Mouse (Mus musculus) C2C12 (cell line): ENCODE measurements around the gene Runx3. TPM values are rescaled to one million over a fixed set of nuclear protein-coding genes. Genes with fewer than 3 reads are reported as not detected.

Experiments
- H3K27me3 ChIP-seq: one replicate; pipeline ENCODE4 v1.6.1; 2011; ENCODE audit not compliant: control insufficient read depth, insufficient read depth, insufficient read length
- H3K36me3 ChIP-seq: one replicate; pipeline ENCODE4 v1.6.1; 2011; ENCODE audit not compliant: control insufficient read depth, insufficient read depth
- H3K4me3 ChIP-seq: one replicate; pipeline ENCODE4 v1.5.1; 2011; ENCODE audit warnings: mild to moderate bottlenecking, control low read depth; ENCODE audit not compliant: poor library complexity, insufficient read depth, severe bottlenecking
- H3K79me2 ChIP-seq: one replicate; pipeline ENCODE4 v1.6.1; 2011; ENCODE audit not compliant: control insufficient read depth, insufficient read depth
- H3K79me3 ChIP-seq: one replicate; pipeline ENCODE4 v1.6.1; 2011; ENCODE audit warnings: low read depth, control low read depth
- H3ac ChIP-seq: one replicate; pipeline ENCODE3; 2011; ENCODE audit warnings: low read depth; ENCODE audit not compliant: control insufficient read depth, insufficient read length
- CEBPB ChIP-seq: IDR thresholded peaks from one replicate; pipeline ENCODE4 v1.6.1; 2011; ENCODE audit warnings: low read depth, mild to moderate bottlenecking, control low read depth, moderate library complexity
- CTCF ChIP-seq: IDR thresholded peaks from one replicate; pipeline ENCODE4 v1.5.1; 2011; ENCODE audit not compliant: control insufficient read depth, insufficient read depth, insufficient read length
- FOSL1 ChIP-seq: IDR thresholded peaks from one replicate; pipeline ENCODE4 v1.8.0; 2011; ENCODE audit warnings: mild to moderate bottlenecking, low read length; ENCODE audit not compliant: poor library complexity, insufficient read depth, severe bottlenecking
- MAX ChIP-seq: IDR thresholded peaks from one replicate; pipeline ENCODE4 v1.6.1; 2011; ENCODE audit warnings: mild to moderate bottlenecking, control low read depth
- MYOD1 ChIP-seq: IDR thresholded peaks from one replicate; pipeline ENCODE4 v1.6.1; 2011; ENCODE audit warnings: low read depth; ENCODE audit not compliant: control insufficient read depth, insufficient read length
- MYOG ChIP-seq: IDR thresholded peaks from one replicate; pipeline ENCODE4 v1.6.1; 2011; ENCODE audit not compliant: control insufficient read depth, insufficient read length; ENCODE audit errors: extremely low read depth
- USF1 ChIP-seq: IDR thresholded peaks from one replicate; pipeline ENCODE4 v1.6.1; 2011; ENCODE audit warnings: low read depth, mild to moderate bottlenecking, control low read depth, moderate library complexity
- polyA plus RNA-seq: library from polyadenylated mRNA; unstranded; fragments of >200 nt; fragmentation: generic; extraction: Trizol; gene quantifications from one replicate; pipeline ENCODE4 v1.2.1, GENCODE M21; 2012; ENCODE audit warnings: missing spikeins

The Runx3 gene
- polyA plus RNA-seq, 1 experiment, result 19.5 TPM

DNA sequence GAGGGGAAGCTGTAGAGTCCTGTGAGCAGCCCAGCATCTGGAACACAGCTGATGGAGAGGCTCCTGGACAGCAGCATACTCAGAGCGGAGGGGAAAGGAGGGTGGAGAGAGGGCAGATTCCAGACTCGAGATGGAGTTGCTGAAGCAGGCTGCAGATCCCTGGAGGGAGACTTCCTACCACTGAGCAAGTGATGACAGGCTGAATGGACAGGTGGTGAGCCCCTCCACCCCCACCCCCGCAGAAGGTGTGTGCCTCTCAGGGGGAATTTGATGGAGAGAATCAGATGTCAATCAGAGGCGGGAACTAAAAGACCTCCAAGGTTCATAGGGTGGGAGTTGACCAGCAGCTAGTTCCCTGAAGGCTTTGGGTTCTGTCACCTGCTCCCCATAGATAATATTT, 13.5 kb upstream of the Runx3 start:
- no peak overlapping the region for H3K4me3 ChIP-seq
- H3K27me3 ChIP-seq, result no peaks in the 10 kb centered on the region
- no peaks in the 10 kb centered on the region for H3K36me3 ChIP-seq
- H3ac ChIP-seq, result no peak overlapping the region
- TF ChIP-seq CEBPB, result no peak
- no peak for TF ChIP-seq USF1
- TF ChIP-seq MAX, result no peak
- no peak for TF ChIP-seq MYOD1
- no peak for TF ChIP-seq CTCF
- H3K79me3 ChIP-seq, result no peaks in the 10 kb centered on the region
- H3K79me2 ChIP-seq, result no peaks in the 10 kb centered on the region

DNA sequence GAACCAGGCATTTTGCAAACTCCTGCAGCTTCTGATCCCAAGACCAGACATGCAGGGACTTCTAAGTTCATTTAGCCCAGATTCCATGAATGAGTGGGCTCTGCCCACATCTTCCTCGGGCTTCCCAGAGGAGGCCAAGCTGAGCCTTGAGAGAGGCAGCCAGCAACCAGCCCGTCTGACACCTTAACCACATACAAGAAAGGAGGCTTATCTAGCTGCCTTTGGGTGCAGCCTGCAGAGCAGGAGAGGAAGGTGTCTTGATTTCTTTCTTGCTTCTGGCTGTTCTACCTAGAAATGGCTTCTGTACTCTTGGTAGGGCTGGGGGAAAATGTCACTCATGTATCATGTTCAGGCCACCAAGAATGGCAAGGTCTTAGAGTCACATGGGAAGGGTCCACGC, 11.8 kb upstream of the Runx3 start:
- no peak for TF ChIP-seq USF1
- TF ChIP-seq MYOD1, result no peak
- no peak for TF ChIP-seq CTCF
- no peak for TF ChIP-seq MAX
- TF ChIP-seq MYOG, result no peak
- Histone ChIP-seq H3K79me3 (no peaks in the 10 kb centered on the region), H3K27me3 (no peaks in the 10 kb centered on the region), H3ac (no peak overlapping the region), H3K36me3 (no peaks in the 10 kb centered on the region), H3K4me3 (no peak overlapping the region), H3K79me2 (no peaks in the 10 kb centered on the region)

DNA sequence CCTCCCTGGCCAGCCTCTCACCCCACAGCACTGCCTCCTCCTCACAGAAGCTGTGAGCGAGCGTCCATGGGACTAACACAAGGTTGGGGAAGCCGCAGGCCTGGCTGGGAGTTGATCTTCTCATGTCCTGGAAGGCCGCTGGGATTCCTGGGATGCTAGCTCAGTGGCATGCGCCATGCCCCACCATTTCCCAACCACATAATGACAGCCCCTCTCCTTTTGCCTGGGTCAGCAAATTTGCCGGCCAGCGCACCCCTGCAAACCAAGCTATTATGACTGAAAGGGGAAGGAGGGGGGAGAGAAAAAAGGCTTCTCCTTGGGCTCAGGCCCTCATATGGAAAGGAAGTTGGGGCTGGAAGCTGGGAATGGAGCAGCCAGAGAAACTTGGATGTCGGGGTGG, 6.8 kb upstream of the Runx3 start:
- H3K4me3 ChIP-seq, result no peak overlapping the region
- TF ChIP-seq USF1, result no peak
- no peak for TF ChIP-seq MYOD1
- no peak for TF ChIP-seq CTCF
- no peak for TF ChIP-seq CEBPB
- no peak for TF ChIP-seq MYOG
- no peak for TF ChIP-seq MAX
- TF ChIP-seq FOSL1, result no peak
- H3ac ChIP-seq, result no peak overlapping the region
- no peaks in the 10 kb centered on the region for H3K79me3 ChIP-seq
- H3K27me3 ChIP-seq, result no peaks in the 10 kb centered on the region
- no peaks in the 10 kb centered on the region for H3K79me2 ChIP-seq
- no peaks in the 10 kb centered on the region for H3K36me3 ChIP-seq

DNA sequence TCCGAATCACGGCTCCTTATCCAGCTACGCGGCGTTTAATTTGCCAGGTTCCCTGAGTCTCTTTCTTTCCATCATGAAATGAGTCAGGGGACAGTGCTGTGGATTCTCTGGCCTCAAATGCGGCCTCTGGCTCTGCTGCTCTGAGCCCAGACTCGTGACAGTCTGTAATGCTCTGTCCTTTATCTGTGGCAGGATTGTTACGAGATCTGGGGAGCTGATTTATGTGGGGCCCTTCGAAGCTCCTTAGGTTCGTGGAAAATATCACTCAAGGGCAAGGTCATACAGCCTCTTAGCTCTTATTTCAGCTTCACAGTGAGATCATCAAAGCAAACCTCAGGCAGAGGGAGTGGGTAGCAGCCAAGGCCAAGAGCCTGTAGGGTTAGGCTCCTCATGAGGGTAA, 6.2 kb upstream of the Runx3 start:
- no peaks in the 10 kb centered on the region for H3K79me2 ChIP-seq
- no peaks in the 10 kb centered on the region for H3K36me3 ChIP-seq
- H3K4me3 ChIP-seq, result no peak overlapping the region
- TF ChIP-seq MAX, result no peak
- TF ChIP-seq MYOG, result no peak
- no peak for TF ChIP-seq MYOD1
- H3K79me3 ChIP-seq, result no peaks in the 10 kb centered on the region
- H3K27me3 ChIP-seq, result no peaks in the 10 kb centered on the region
- H3ac ChIP-seq, result no peak overlapping the region

DNA sequence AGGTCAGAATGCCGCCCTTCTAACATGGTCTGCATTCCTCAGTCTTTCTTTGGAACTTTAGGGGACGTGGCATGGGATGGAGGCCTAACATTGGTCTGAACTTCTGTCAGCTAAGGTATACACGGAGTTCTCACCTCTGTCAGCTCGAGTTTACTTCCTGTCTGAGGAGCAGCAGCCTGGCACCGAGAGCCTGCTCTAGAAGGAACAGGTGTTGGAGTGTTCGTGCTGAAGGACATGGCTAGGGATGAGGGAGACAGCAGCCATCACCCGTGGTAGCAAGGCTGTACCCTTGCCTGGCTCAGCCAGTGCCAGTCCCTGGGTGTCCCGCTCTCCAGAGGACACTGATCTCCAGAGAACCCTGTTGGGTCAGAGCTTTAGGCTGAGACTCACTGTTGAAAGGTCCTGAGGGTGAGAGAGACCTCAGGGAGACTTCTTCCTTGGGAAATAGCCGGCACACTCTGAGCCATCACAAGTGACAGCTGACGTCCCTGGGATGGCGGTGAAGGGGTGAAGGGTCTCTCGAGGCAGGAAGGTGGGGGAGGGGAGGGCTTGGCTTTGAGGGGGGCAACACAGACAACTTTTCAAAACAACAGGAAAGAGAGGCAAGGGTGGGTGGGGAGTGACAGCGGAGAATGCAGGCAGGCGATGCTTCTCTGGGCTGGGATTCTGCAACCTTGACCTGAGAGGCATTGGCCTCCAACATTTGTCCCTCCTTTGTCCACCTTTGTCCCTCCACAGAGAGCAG, 4.9 kb upstream of the Runx3 start:
- Histone ChIP-seq H3K36me3 (no peaks in the 10 kb centered on the region), H3ac (no peak overlapping the region), H3K79me2 (no peaks in the 10 kb centered on the region), H3K27me3 (no peaks in the 10 kb centered on the region), H3K79me3 (no peaks in the 10 kb centered on the region), H3K4me3 (no peak overlapping the region)
- TF ChIP-seq FOSL1, result no peak
- no peak for TF ChIP-seq CEBPB
- TF ChIP-seq CTCF, result no peak
- TF ChIP-seq USF1, result no peak
- TF ChIP-seq MYOD1, result no peak
- no peak for TF ChIP-seq MYOG
- TF ChIP-seq MAX, result no peak

DNA sequence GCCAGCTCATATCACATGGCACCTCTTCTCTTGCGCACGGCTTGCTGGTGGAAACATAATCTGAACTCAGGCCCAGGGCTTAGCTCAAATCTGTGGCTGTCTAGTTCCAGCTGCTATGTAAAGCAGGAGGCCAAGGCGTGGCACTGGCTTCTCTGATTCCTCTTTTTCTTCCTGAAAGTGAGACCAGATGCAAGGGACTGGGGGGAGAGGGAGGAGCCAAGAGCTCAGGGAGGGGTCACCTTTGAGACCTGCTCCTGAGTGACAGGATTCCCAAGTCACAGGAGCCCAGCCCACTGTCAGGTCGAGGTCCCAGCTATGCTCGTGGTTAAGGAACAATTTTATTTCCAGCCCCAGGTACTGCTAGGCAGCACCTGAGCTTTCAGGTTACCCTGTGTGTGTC, 4.1 kb upstream of the Runx3 start:
- H3K4me3 ChIP-seq, result no peak overlapping the region
- no peaks in the 10 kb centered on the region for H3K27me3 ChIP-seq
- H3K79me2 ChIP-seq, result no peaks in the 10 kb centered on the region
- H3K36me3 ChIP-seq, result no peaks in the 10 kb centered on the region
- TF ChIP-seq CTCF (no peak), MYOG (no peak), MYOD1 (no peak), CEBPB (no peak), MAX (no peak), FOSL1 (no peak), USF1 (no peak)
- no peak overlapping the region for H3ac ChIP-seq
- H3K79me3 ChIP-seq, result no peaks in the 10 kb centered on the region
